Mouse (Mus musculus) kidney, postnatal 36 days (tissue): ENCODE measurements around the gene Ccn6.
A peak's percentile ranks its signal among the peaks of the same experiment; 100 is the strongest.

Experiments
- DNase-seq, 2 experiments: peaks; one replicate each; pipeline ENCODE4 v3.0.0; 2021 to 2022; ENCODE audit warnings: mixed read lengths in 2 of 2

The Ccn6 gene

DNA sequence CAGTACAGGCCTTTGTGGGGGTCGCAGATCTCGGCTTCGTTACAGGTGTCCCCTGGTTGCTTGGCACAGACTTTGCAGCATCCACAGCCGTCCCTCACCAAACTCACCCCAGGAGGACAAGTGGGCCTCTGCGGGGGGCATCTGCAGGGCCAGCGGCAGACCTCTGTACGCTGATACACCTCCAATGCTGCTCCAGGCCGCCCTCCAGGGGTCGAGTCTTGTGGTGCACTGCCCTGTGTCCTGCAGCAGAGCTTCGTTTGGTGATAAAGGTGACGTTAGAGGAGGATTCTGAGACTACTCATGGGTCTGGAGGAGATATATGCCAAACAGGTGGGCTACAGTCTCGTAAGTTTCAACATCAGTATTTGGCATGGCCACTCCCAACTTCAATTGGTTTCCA lies 5.3 kb downstream of the Ccn6 start:
- DNase-seq = no peak

DNA sequence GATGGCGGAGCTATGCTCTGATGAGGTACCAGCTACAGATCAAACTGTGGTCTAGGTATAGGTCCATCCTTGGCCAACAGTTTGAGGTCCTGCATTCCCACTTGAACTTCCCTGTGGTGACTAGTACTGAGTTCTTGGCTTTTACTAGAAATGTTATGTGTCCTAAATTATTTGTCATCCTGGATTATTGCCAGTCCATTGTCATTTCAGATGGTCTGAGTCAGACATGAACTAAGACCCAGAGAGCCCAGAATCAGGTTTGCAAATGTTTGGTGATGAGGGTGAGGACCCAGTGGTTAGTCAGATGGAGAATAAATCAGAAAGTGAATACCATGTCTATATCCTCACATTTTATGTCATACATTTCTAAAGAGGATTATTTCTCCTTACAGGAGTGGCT lies 6.3 kb downstream of the Ccn6 start:
- no peak for DNase-seq

DNA sequence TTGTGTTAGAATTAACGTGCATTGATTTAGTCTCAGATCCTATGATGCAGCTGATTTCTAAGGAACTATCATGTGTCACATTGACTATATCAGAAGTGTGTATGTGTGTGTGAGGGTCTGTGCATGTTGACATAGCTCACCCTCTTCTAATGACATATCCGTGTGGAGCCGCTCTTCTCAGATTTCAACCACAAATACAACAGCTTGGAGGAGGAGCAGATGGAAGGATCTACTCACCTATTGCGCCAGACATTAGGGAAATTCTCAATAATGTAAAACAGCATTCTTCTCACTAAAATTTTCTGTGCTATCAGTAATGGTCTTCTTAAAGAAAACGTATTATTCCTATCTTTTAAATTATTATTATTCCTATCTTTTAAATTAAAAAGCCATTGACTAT lies 6.9 kb downstream of the Ccn6 start:
- no peak for DNase-seq

DNA sequence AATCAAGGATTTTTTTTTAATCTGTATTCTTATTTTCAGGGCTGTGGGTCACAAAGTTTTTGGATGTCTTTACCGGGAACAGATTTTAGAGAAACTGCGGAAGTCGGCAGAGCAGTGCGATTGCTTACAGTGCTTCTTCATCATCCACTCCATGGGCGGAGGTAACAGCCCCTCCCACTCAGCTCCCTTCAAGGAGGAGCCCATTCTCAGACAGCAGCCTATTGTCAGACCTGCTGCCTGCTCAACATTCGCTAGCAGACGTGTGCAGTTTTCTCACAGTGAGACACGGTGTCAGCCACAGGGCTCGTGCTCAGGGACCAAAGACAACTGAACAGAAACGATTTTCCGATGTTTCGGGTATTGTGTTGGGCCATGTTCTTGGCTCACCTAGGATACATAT lies 21.4 kb downstream of the Ccn6 start:
- no peak for DNase-seq

GRCm38 (mm10) chr10:39141401-39141800 lies 22.2 kb downstream of the Ccn6 start:
- DNase-seq = no peak

DNA sequence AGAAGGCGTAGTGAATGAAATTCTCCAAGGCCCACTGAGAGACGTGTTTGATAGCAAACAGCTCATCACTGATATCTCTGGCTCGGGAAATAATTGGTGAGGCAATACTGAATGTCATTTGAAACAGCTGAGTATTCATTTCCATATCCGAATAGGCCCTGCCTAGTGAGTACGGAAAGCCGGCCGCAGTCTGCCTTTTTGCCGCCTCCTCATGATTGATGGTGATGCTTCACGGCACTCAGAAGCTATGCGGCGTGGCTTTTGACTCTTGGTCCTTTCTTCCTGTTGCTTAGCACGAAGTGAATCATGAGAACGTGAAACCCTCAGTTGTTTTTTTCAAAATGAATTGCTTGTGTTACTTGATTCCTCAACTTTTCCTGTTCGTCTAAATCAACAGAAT lies 22.8 kb downstream of the Ccn6 start:
- no peak for DNase-seq

GRCm38 (mm10) chr10:39138761-39139160 lies 24.8 kb downstream of the Ccn6 start:
- no peak for DNase-seq

GRCm38 (mm10) chr10:39137766-39138165 lies 25.8 kb downstream of the Ccn6 start:
- no peak for DNase-seq

- DNase-seq = peak; percentile 94 to 96
These were observed 29.9 kb downstream of the Ccn6 start, which contains the start of the genes Fam229b and Tube1 for GRCm38 (mm10) chr10:39133462-39134310. Fam229b (minus strand) TSS chr10:39133914. Tube1 (plus strand) TSS chr10:39133976.

DNA sequence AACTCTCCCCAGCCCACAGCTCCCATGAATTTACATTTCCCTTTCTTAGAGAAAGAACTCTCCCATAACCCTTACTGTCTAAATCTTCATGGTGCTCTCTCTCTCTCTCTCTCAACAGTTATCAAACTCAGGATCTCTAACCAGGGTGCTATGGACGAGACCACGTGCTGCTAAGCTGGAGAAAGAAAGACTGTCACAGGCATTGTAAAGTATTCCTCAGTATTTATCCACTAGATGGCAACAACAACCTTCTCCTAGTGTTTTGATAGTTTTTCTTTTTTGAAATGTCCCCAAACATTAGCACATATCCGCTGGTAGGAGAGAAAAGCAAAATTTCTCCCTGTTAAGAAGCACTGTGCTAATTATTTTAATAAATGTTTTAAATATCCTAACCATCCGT lies 42.2 kb downstream of the Ccn6 start:
- no peak for DNase-seq

DNA sequence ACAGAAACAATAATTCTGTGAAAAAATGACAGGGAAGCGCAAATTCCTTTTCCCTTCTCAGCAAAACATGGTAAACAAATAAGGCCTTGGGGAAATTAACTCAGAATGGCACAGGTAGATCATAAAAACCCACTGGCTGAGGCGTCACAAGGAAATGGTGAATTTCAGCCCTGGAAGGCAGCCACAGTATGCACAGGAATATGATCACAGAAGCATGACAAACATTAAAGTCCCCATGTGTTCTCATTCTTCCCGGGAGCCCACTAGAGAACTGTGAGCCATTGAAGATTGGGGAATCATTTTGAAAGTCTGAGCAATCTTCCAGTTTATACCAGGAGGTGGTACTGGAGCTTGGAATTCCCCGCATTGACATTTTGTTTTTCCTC lies 54.1 kb downstream of the Ccn6 start:
- no peak for DNase-seq

DNA sequence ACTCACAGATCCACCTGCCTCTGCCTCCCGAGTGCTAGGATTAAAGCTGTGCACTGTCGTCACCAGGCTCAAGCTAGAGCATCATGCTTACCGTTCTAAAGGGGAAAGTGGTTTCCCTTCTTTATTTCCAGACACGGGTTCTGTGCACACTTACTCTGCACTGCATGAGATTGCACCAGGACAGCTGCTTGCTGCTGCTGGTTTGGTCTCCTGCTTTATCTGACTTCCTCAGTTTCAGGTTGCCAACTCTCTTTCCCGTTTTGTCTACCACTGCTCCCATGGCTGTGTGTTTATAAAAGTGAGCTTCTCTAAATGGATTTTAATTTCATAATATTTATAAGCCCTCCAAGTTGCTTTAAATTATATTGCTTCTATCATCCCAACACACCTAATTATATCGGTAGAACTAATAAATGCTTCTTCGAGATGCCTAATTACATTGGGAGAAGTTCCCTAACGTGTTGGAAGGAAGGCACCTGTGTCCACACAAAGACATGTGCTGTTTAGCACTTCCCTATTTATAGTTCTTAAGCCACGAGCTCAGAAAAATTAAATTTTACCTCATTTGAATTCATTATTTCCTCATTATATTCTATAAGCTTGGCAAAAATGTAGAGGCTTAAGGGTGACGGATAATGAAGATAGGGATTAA lies 54.6 kb downstream of the Ccn6 start:
- no peak for DNase-seq

DNA sequence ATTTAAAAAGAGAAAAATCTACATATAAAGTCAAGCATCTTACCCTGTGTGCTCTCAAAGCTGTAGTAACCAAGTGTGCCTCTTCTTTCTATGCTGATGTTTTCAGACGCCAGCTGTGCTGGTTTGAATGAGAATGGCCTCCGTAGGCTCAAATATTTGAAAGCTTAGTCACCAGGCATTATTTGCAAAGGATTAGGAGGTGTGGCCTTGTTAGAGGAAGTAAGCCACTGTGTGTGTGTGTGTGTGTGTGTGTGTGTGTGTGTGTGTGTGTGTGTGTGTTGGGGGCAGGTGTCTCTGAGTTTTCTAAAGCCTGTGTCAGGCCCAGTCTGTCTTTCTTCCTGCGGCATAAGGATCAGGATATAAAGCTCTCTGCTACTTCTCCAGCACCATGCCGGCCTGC lies 56.7 kb downstream of the Ccn6 start:
- DNase-seq = no peak

- no peak for DNase-seq
These were observed 57.2 kb downstream of the Ccn6 start for GRCm38 (mm10) chr10:39106413-39106812.

- no peak for DNase-seq
These were observed 58.7 kb downstream of the Ccn6 start for GRCm38 (mm10) chr10:39104803-39105449.
